Mouse (Mus musculus): ENCODE data around the gene Fads3. TPM values are rescaled to one million over a fixed set of nuclear protein-coding genes. Genes with fewer than 3 reads are reported as not detected.
A peak's percentile ranks its signal among the peaks of the same experiment; 100 is the strongest.

Gene Fads3
- 4.4 and 11.1 TPM in 2 replicates for total RNA-seq (2017)

- peak; percentile 49; the same call in 1 of the 2 replicates for ATAC-seq (replicated peaks; ENCODE audit: low read depth, poor library complexity, severe bottlenecking)
Measured at GRCm38 (mm10) chr19:10041388-10042148, at the start of gene Fads3. TSS of gene Fads3 (plus strand) at chr19:10041569.

GRCm38 (mm10) chr19:9992011-9992958, 49.1 kb upstream of the Fads3 start:
- no peak for ATAC-seq (replicated peaks; ENCODE audit: low read depth, poor library complexity, severe bottlenecking)

GRCm38 (mm10) chr19:9993036-9993656, 48.2 kb upstream of the Fads3 start:
- peak; percentile 82 for ATAC-seq (replicated peaks; ENCODE audit: low read depth, poor library complexity, severe bottlenecking)

GRCm38 (mm10) chr19:9997204-9998062, 43.9 kb upstream of the Fads3 start:
- no peak for ATAC-seq (replicated peaks; ENCODE audit: low read depth, poor library complexity, severe bottlenecking)

- ATAC-seq (replicated peaks; ENCODE audit: low read depth, poor library complexity, severe bottlenecking) = no peak
Measured at GRCm38 (mm10) chr19:9998063-9998416, 43.3 kb upstream of the Fads3 start.

- no peak for ATAC-seq (replicated peaks; ENCODE audit: low read depth, poor library complexity, severe bottlenecking)
Measured at GRCm38 (mm10) chr19:9998736-9999486, 42.5 kb upstream of the Fads3 start.

GRCm38 (mm10) chr19:10000330-10000729, 41.0 kb upstream of the Fads3 start:
- ATAC-seq (replicated peaks; ENCODE audit: low read depth, poor library complexity, severe bottlenecking) = peak; percentile 78

GRCm38 (mm10) chr19:10001206-10001969, 40.0 kb upstream of the Fads3 start, which contains the start of the genes Best1 and Rab3il1:
TSS of gene Best1 (minus strand) at chr19:10001633.
TSS of gene Rab3il1 (plus strand) at chr19:10001669.
- no peak for ATAC-seq (replicated peaks; ENCODE audit: low read depth, poor library complexity, severe bottlenecking)

GRCm38 (mm10) chr19:10003696-10004095, 37.7 kb upstream of the Fads3 start:
- no peak for ATAC-seq (replicated peaks; ENCODE audit: low read depth, poor library complexity, severe bottlenecking)

GRCm38 (mm10) chr19:10011408-10011807, 30.0 kb upstream of the Fads3 start:
- ATAC-seq (replicated peaks; ENCODE audit: low read depth, poor library complexity, severe bottlenecking) = no peak

- no peak for ATAC-seq (replicated peaks; ENCODE audit: low read depth, poor library complexity, severe bottlenecking)
Measured at GRCm38 (mm10) chr19:10012827-10013278, 28.5 kb upstream of the Fads3 start.

GRCm38 (mm10) chr19:10013348-10013747, 28.0 kb upstream of the Fads3 start:
- no peak for ATAC-seq (replicated peaks; ENCODE audit: low read depth, poor library complexity, severe bottlenecking)

- no peak for ATAC-seq (replicated peaks; ENCODE audit: low read depth, poor library complexity, severe bottlenecking)
Measured at GRCm38 (mm10) chr19:10013913-10014312, 27.5 kb upstream of the Fads3 start.

GRCm38 (mm10) chr19:10014824-10015223, 26.5 kb upstream of the Fads3 start:
- ATAC-seq (replicated peaks; ENCODE audit: low read depth, poor library complexity, severe bottlenecking) = peak; percentile 43

GRCm38 (mm10) chr19:10015442-10015841, 25.9 kb upstream of the Fads3 start:
- no peak for ATAC-seq (replicated peaks; ENCODE audit: low read depth, poor library complexity, severe bottlenecking)

GRCm38 (mm10) chr19:10016151-10016550, 25.2 kb upstream of the Fads3 start:
- ATAC-seq (replicated peaks; ENCODE audit: low read depth, poor library complexity, severe bottlenecking) = no peak

GRCm38 (mm10) chr19:10017637-10018526, 23.5 kb upstream of the Fads3 start:
- peak; percentile 68 for ATAC-seq (replicated peaks; ENCODE audit: low read depth, poor library complexity, severe bottlenecking)

All from common myeloid progenitor, adult 5-6 weeks (primary cell).